Mouse (Mus musculus) spleen, postnatal 14 days (tissue): ENCODE results near the gene Syt10.
"Not testable (repeated sequence)": the region's sequence is repeated elsewhere in the genome, so short reads cannot be mapped to it uniquely, and the experiment has no call there.

Experiments
- DNase-seq, 2 experiments: peaks; one replicate each; pipeline ENCODE4 v3.0.0; 2021 to 2022; ENCODE audit warnings: low spot score in 2 of 2

Gene Syt10

DNA sequence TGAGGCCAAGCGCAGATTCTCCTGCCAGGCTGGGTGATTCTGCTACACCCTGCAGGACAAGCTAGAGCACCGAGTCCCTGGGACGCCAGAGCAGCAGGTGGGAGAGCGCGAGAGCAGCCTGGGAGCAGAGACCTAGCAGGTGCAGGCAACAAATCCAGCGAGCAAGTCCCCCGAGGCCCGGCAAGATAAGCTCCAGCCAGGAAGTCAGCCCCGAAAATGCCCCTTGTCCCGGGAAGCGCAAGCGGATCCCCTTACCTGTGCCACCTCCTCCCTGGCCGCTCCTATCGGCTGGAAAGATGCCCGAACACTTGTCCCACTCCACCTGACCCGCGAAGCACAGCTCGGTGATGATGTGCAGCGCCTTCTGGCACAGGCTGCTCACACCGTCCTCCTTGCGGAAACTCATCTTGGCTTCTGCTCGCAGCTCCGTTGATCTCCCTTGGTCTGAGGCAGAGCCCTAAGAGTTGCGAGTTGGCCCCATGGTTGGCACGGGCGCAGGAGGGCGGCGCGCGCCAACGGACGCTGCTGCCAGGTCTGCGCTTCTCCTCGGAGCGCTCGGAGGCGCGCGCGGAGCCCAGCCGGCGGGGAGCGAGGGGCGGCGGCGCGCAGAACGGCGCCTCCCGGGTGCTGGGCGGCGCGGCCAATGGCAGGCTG, at the start of gene Syt10:
Gene Syt10 (minus strand): TSS at position 497 of the 654 bp plus-strand sequence.
- no peak for DNase-seq

DNA sequence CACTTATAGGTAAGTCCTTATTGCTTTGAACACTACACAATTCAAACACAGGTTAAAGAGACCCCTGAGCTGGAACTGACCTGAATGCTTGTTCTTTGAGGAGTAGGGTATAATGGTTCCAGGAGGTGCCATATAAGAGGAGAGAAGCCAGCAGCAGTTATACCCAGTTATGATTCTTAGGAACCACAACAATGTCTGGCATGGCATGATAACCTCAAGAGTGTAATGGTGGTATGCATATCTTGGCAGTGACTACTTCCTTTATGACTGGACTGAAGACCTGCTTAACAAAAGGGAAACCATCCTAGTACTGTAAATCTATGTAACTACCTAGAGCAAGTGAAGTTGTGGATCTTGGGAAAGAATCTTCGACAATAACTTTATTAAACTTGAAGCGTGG, 42.1 kb upstream of the Syt10 start:
- no peak for DNase-seq

DNA sequence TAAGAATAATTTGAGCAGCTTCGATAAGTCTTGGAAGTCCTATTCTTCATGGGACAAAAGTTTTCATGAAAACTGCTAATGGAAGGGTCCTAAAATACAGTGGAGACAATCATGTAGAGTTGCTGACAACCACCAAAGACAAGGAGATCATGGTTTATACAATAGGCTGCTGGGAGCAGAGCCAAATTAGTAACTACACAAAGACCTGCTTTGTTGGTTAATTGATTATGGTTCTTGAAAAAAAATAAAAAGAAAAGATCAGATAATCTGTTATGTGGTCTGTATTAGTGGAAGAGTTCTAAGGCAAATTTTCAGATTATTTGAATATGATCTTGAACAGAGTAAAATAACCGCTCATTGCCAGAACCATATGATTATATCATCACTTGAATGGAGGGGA, 37.3 kb upstream of the Syt10 start:
- DNase-seq, result no peak

DNA sequence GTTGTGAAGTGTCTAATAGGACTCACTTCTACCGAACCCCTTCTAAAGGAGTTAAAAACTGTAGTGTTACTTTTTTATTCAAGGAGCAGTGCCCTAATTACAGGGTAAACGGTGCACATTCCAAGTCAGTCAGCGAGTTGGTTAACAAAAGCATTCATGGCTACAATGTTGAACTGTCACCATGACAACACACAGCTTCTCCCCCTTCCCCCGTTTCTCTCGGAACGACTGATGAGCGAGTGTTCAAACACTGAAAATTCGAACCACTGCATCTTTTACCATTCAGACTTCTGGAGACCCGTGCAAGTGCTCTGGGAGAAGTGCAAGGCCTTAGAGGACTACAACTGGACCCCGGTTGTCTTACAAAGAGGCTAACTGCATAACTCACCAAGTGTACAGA, 25.6 kb downstream of the Syt10 start:
- DNase-seq, result no peak

DNA sequence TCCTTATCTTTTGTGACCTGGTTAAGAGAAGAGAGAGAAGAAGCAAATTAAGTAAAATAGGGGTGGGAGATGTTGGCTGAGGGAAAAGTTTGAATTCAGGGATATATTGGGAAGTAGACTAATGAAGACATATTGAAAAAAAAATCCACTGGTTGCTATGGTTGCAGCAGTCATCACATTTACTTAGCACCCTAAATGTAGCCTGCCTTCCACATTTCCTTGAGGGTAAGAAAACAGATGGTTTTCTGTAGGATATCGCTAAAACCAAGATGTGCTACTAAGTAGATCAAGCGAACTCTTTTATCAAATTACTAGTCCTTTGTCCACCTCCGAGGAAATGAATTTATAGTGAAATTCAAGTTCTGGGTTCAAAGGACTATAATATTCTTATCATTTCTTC, 37.2 kb downstream of the Syt10 start:
- no peak for DNase-seq

DNA sequence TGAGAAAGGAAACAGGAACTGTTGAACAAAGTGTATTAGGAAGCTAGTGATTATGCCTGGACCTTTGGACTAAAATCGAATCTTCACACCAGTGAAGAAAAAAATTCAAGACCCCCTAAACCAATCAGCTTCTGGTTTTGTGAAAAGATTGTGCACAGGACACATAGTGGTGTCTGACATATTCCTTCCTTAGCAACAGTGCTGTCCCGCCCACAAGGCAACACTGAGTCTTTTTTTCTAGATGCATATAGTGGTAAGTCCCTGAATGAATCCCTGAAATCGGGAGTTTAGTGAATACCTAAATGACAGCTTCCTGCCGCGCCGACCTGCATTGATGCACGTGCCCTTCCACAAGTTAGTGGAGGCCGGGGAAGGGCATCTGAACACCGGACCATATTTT, 61.7 kb downstream of the Syt10 start:
- DNase-seq, result no peak

DNA sequence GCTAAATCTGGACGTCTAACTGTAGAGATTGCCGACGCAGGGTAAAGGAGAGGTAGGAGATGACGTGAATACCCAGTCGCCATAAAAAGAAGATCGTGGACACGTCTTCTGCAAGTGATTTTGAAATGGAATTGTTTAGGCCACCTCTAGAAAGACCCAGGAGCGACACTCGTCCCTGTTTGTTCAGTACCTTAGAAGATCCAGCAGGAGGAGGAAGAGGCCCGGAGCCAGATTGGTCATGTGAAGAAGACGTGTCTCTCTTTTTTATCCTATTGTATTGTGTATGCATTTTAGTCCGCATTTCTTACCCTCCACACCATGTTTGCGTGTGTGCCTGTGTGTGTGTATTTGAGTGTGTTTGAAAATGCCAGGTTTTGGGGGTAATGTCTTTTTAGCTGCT, 75.6 kb downstream of the Syt10 start:
- DNase-seq, result not testable (repeated sequence)

DNA sequence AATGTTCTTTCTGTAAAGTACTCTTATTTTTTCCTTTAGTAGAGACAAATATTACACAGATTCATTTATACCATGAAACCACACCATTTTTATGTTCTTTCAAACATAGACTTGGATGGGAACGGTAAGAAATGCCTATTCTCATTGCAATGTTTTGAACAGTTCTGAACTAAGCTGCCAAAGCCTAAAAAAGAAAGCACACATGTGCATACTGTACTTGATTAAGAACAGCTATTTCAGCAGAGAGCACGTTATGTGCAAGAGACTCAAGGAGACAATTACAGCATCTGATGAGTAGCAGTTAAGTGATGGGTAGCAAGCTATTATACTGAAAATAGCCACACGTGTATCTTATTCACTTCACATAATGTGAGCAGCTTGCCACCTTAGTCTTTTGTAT, 108.0 kb downstream of the Syt10 start:
- DNase-seq, result no peak
